Mouse (Mus musculus): Measurements from ENCODE around the gene Gdf9. TPM values are rescaled to one million over a fixed set of nuclear protein-coding genes. Genes with fewer than 3 reads are reported as not detected.
A peak's percentile ranks its signal among the peaks of the same experiment; 100 is the strongest.

Gene Gdf9
- total and polyA plus RNA-seq, 3 experiments: 0.42 to 0.43 TPM; not detected in 1

DNA sequence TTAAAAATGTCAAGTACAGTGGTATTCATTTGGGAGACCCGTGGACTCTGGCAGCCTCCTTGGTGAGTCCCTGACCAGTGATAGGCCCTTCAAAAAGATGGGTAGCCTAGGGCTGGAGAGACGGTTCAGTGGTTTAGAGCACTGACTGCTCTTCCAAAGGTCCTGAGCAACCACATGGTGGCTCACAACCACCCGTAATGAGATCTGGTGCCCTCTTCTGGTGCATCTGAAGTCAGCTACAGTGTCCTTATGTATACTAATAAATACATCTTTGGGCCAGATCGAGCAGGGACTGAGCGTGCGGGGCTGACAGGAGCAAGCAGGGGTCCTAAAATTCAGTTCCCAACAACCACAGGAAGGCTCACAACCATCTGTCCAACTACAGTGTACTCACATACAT, 13.0 kb downstream of the Gdf9 start:
- DNase-seq (ENCODE audit: low read depth, low spot score): peak; percentile 69
- Histone ChIP-seq H3K36me3 (ENCODE audit: control insufficient read depth in 1 of 2, insufficient read depth in 2 of 2, low read length in 2 of 2) (peaks cover 0 to 7% of the 10 kb centered on the region in 2 experiments; a peak in 2 of 4 replicates), H3K9ac (ENCODE audit: control insufficient read depth, low read depth, low read length, poor library complexity, severe bottlenecking) (peak overlapping the region; percentile 61), H3K79me2 (ENCODE audit: control insufficient read depth, insufficient read depth, low read length, poor library complexity) (no peaks in the 10 kb centered on the region), H3K4me3 (ENCODE audit: control insufficient read depth in 1 of 2, insufficient read depth in 1 of 2, low read depth in 2 of 2, low read length in 2 of 2) (peak overlapping the region; percentile 43 to 59), H3K27me3 (ENCODE audit: control insufficient read depth in 1 of 2, insufficient read depth in 2 of 2, low read length in 2 of 2) (no peaks in the 10 kb centered on the region), H3K4me1 (ENCODE audit: control insufficient read depth in 1 of 2, insufficient read depth in 2 of 2, low read length in 2 of 2) (peaks cover 0 to 16% of the 10 kb centered on the region in 2 experiments; a peak in 2 of 4 replicates), H3K9me3 (replicated peaks; ENCODE audit: insufficient read depth, low read length) (no peaks in the 10 kb centered on the region), H3K27ac (ENCODE audit: control insufficient read depth, low read depth, low read length) (no peak overlapping the region)
- TF ChIP-seq TBP (IDR thresholded peaks at IDR 0.05; ENCODE audit: low read depth, low read length): 0 out of 2 replicates have a peak, but pooled peaks have one; percentile 41
- no peak for TF ChIP-seq JUND (IDR thresholded peaks at IDR 0.05; ENCODE audit: low read depth, low read length)
- 0 out of 2 replicates have a peak, but pooled peaks have one; percentile 25 for TF ChIP-seq MAX (IDR thresholded peaks at IDR 0.05; ENCODE audit: low read length)
- peak; percentile 63 for TF ChIP-seq RAD21 (IDR thresholded peaks at IDR 0.05; ENCODE audit: low read depth, low read length)
- TF ChIP-seq ZKSCAN1 (IDR thresholded peaks at IDR 0.05; ENCODE audit: low read depth, low read length): no peak
- TF ChIP-seq CHD2 (IDR thresholded peaks at IDR 0.05; ENCODE audit: low read length): no peak
- peak; percentile 71 for TF ChIP-seq MXI1 (IDR thresholded peaks at IDR 0.05; ENCODE audit: low read depth, low read length)
- TF ChIP-seq SMC3 (IDR thresholded peaks at IDR 0.05; ENCODE audit: low read depth, low read length): peak; percentile 84
- TF ChIP-seq KAT2A (conservative IDR thresholded peaks at IDR 0.05; ENCODE audit: low read depth, low read length): no peak
- TF ChIP-seq MYC (IDR thresholded peaks at IDR 0.05; ENCODE audit: low read depth, low read length): peak; percentile 94
- no peak for TF ChIP-seq NELFE (IDR thresholded peaks at IDR 0.05; ENCODE audit: low read depth, low read length)
- TF ChIP-seq POLR2A (IDR thresholded peaks at IDR 0.05; ENCODE audit: control insufficient read depth in 1 of 2, insufficient read depth in 1 of 2, low read depth in 1 of 2, low read length in 2 of 2, poor library complexity in 1 of 2): 0 out of 4 replicates have a peak, but pooled peaks of 1 of the 2 experiments have one; percentile 23
- TF ChIP-seq ZC3H11A (IDR thresholded peaks at IDR 0.05; ENCODE audit: low read depth, low read length): peak; percentile 67
- TF ChIP-seq CTCF (IDR thresholded peaks at IDR 0.05 in 2 of 3, conservative IDR thresholded peaks at IDR 0.05 in 1 of 3; ENCODE audit: control insufficient read depth in 1 of 3, insufficient read depth in 1 of 3, low read depth in 2 of 3, low read length in 3 of 3, poor library complexity in 1 of 3, severe bottlenecking in 1 of 3): peak; percentile 57 to 88 (median 62)

- Histone ChIP-seq H3K9ac (ENCODE audit: control insufficient read depth, low read depth, low read length, poor library complexity, severe bottlenecking) (no peak overlapping the region), H3K79me2 (ENCODE audit: control insufficient read depth, insufficient read depth, low read length, poor library complexity) (no peaks in the 10 kb centered on the region), H3K27me3 (ENCODE audit: control insufficient read depth in 1 of 2, insufficient read depth in 2 of 2, low read length in 2 of 2) (peaks cover 5 to 8% of the 10 kb centered on the region in 2 experiments), H3K4me1 (ENCODE audit: control insufficient read depth in 1 of 2, insufficient read depth in 2 of 2, low read length in 2 of 2) (peaks cover 0 to 16% of the 10 kb centered on the region in 2 experiments; a peak in 2 of 4 replicates), H3K4me3 (ENCODE audit: control insufficient read depth in 1 of 2, insufficient read depth in 1 of 2, low read depth in 2 of 2, low read length in 2 of 2) (no peak overlapping the region), H3K36me3 (ENCODE audit: control insufficient read depth in 1 of 2, insufficient read depth in 2 of 2, low read length in 2 of 2) (peaks cover 0 to 7% of the 10 kb centered on the region in 2 experiments; a peak in 2 of 4 replicates), H3K27ac (ENCODE audit: control insufficient read depth, low read depth, low read length) (no peak overlapping the region), H3K9me3 (replicated peaks; ENCODE audit: insufficient read depth, low read length) (no peaks in the 10 kb centered on the region)
- TF ChIP-seq HCFC1 (IDR thresholded peaks at IDR 0.05; ENCODE audit: low read depth, low read length): no peak
- TF ChIP-seq MAFK (IDR thresholded peaks at IDR 0.05; ENCODE audit: borderline replicate concordance, low read depth, low read length): no peak
- no peak for TF ChIP-seq RAD21 (IDR thresholded peaks at IDR 0.05; ENCODE audit: low read depth, low read length)
- TF ChIP-seq MAX (IDR thresholded peaks at IDR 0.05; ENCODE audit: low read length): no peak
- TF ChIP-seq UBTF (IDR thresholded peaks at IDR 0.05; ENCODE audit: borderline replicate concordance, insufficient read depth, low read depth, low read length): no peak
- no peak for TF ChIP-seq POLR2AphosphoS2 (IDR thresholded peaks at IDR 0.05; ENCODE audit: low read length)
- no peak for TF ChIP-seq GABPA (IDR thresholded peaks at IDR 0.05; ENCODE audit: low read depth, low read length)
- no peak for TF ChIP-seq RCOR1 (IDR thresholded peaks at IDR 0.05; ENCODE audit: low read depth, low read length)
- no peak for DNase-seq (ENCODE audit: low read depth, low spot score)
Observed at GRCm38 (mm10) chr11:53445562-53445961, 14.7 kb downstream of the Gdf9 start.

Data from MEL (cell line).